ENCODE assay signal across 8 mouse cellular contexts in genomic region chr2:52073141-52073904, GRCm38 (mm10). TPM values are rescaled to one million over a fixed set of nuclear protein-coding genes. Genes with fewer than 3 reads are reported as not detected.
DNase-seq lines count a peak whose midpoint lies in the region; ATAC-seq lines count a peak whose summit lies in the region.

No protein-coding gene starts in this region.

- peak overlapping the region; percentile 93 for H3K9ac ChIP-seq in forebrain, embryonic 16.5 days (replicated peaks; ENCODE audit: low read depth, low read length)
- peak overlapping the region; percentile 88 for H3K9ac ChIP-seq in hindbrain, embryonic 15.5 days
- H3K9ac ChIP-seq in lung, embryonic 15.5 days = peak overlapping the region; percentile 99

- H3K27me3 ChIP-seq in forebrain, embryonic 16.5 days (replicated peaks; ENCODE audit: control insufficient read depth, insufficient read depth, low read length) = no peaks in the 10 kb centered on the region
- no peaks in the 10 kb centered on the region for H3K27me3 ChIP-seq in hindbrain, embryonic 15.5 days
- H3K27me3 ChIP-seq in lung, embryonic 15.5 days = no peaks in the 10 kb centered on the region

- H3K36me3 ChIP-seq in forebrain, embryonic 16.5 days (ENCODE audit: control insufficient read depth, insufficient read depth) = peaks cover 8% of the 10 kb centered on the region; the same call in 1 of the 2 replicates
- H3K36me3 ChIP-seq in hindbrain, embryonic 15.5 days = peaks cover 11% of the 10 kb centered on the region; the same call in 1 of the 2 replicates
- H3K36me3 ChIP-seq in lung, embryonic 15.5 days = peaks cover 16% of the 10 kb centered on the region

- peak; percentile 20 for DNase-seq in left cerebral cortex, postnatal 4 days
- no peak for DNase-seq in left cerebral cortex, adult 11 months (ENCODE audit: low spot score)
- peak; percentile 53 for DNase-seq in adrenal gland, postnatal 25 days
- peak; percentile 20 to 26 for DNase-seq in right cerebral cortex, adult 2 months (ENCODE audit: low spot score in 2 of 2)
- no peak for DNase-seq in retina, embryonic 14.5 days (ENCODE audit: low spot score)

- peak overlapping the region; percentile 78 for H3K4me2 ChIP-seq in forebrain, embryonic 16.5 days (ENCODE audit: low read length)
- H3K4me2 ChIP-seq in hindbrain, embryonic 15.5 days = peak overlapping the region; percentile 78
- peak overlapping the region; percentile 67 for H3K4me2 ChIP-seq in lung, embryonic 15.5 days

- peak overlapping the region; percentile 66 for H3K27ac ChIP-seq in forebrain, embryonic 16.5 days (ENCODE audit: low read length)
- H3K27ac ChIP-seq in hindbrain, embryonic 15.5 days (replicated peaks) = peak overlapping the region; percentile 81
- H3K27ac ChIP-seq in lung, embryonic 15.5 days = peak overlapping the region; percentile 95

- intact Hi-C loops in left cerebral cortex, postnatal 4 days (cut with DNase I) = loop anchor here (10.0 kb wide), 1 partner anchor 139 kb away; the partner anchor contains the start of gene Rbm43

- peaks cover 14% of the 10 kb centered on the region for H3K4me1 ChIP-seq in forebrain, embryonic 16.5 days (replicated peaks; ENCODE audit: control insufficient read depth, insufficient read depth, low read length)
- H3K4me1 ChIP-seq in hindbrain, embryonic 15.5 days (replicated peaks) = peaks cover 23% of the 10 kb centered on the region
- peaks cover 16% of the 10 kb centered on the region for H3K4me1 ChIP-seq in lung, embryonic 15.5 days

- peak; percentile 31 for ATAC-seq in forebrain, embryonic 16.5 days
- peak; percentile 73; the same call in 1 of the 2 replicates for ATAC-seq in hindbrain, embryonic 15.5 days (ENCODE audit: low FRiP score, low read depth)
- peak; percentile 66; the same call in 1 of the 2 replicates for ATAC-seq in lung, embryonic 15.5 days (ENCODE audit: borderline replicate concordance, extremely low read depth, low FRiP score, low TSS enrichment)

- under 1% methylated on average over 53 of the region's 56 CpGs for WGBS in forebrain, embryonic 16.5 days
- 1% methylated on average over 55 of the region's 56 CpGs for WGBS in hindbrain, embryonic 15.5 days
- WGBS in lung, embryonic 15.5 days = 2% methylated on average over 56 of the region's 56 CpGs

- peak overlapping the region; percentile 99 for H3K4me3 ChIP-seq in forebrain, embryonic 16.5 days (replicated peaks; ENCODE audit: low read length)
- peak overlapping the region; percentile 100 for H3K4me3 ChIP-seq in hindbrain, embryonic 15.5 days
- peak overlapping the region; percentile 100 for H3K4me3 ChIP-seq in lung, embryonic 15.5 days

- no peaks in the 10 kb centered on the region for H3K9me3 ChIP-seq in forebrain, embryonic 16.5 days (ENCODE audit: control insufficient read depth, low read length)
- H3K9me3 ChIP-seq in hindbrain, embryonic 15.5 days = no peaks in the 10 kb centered on the region
- no peaks in the 10 kb centered on the region for H3K9me3 ChIP-seq in lung, embryonic 15.5 days

RNA-seq across cellular contexts. Expression of gene Rif1, which starts 0.7 kb away (rescaled TPM):
- 10 to 100 TPM; 28.2 to 30.9 TPM for total RNA-seq in left cerebral cortex, postnatal 4 days (2021)
- total RNA-seq in adrenal gland, postnatal 25 days (2021) = 35.7 and 48.0 TPM in 2 replicates
- polyA plus RNA-seq in forebrain, embryonic 16.5 days (2015; fragmentation: Nextera tagmentation; extraction: Ambion mirVana) = 23.7 and 23.9 TPM in 2 replicates
- polyA plus RNA-seq in hindbrain, embryonic 15.5 days (2015; fragmentation: Nextera tagmentation; extraction: Ambion mirVana) = 18.7 and 22.5 TPM in 2 replicates
- polyA plus RNA-seq in lung, embryonic 15.5 days (2015; fragmentation: Nextera tagmentation; extraction: Ambion mirVana) = 39.4 and 39.5 TPM in 2 replicates

RNA-seq across cellular contexts. Expression of gene Tnfaip6, which starts 35.5 kb away (rescaled TPM):
- total RNA-seq in left cerebral cortex, postnatal 4 days (2021) = 1 to 10 TPM; 2.2 to 2.3 TPM
- total RNA-seq in adrenal gland, postnatal 25 days (2021) = not detected in 2 replicates
- polyA plus RNA-seq in forebrain, embryonic 16.5 days (2015; fragmentation: Nextera tagmentation; extraction: Ambion mirVana) = 4.6 and 6.3 TPM in 2 replicates
- polyA plus RNA-seq in hindbrain, embryonic 15.5 days (2015; fragmentation: Nextera tagmentation; extraction: Ambion mirVana) = 3.2 and 3.8 TPM in 2 replicates
- 6.5 and 6.6 TPM in 2 replicates for polyA plus RNA-seq in lung, embryonic 15.5 days (2015; fragmentation: Nextera tagmentation; extraction: Ambion mirVana)

Comparison
In these comparisons a context has a peak if more than half of its experiments do, and no peak if none do; other contexts are left out.
1. DNase-seq: peak in left cerebral cortex, postnatal 4 days (single experiment), adrenal gland, postnatal 25 days (single experiment) and right cerebral cortex, adult 2 months (2 of 2); none in left cerebral cortex, adult 11 months (single experiment) and retina, embryonic 14.5 days (single experiment).
2. Peak in every context shown above with its lines, with median percentiles within 50 percentile points of each other: ATAC-seq, H3K27ac ChIP-seq, H3K4me2 ChIP-seq, H3K4me3 ChIP-seq and H3K9ac ChIP-seq.